Mouse (Mus musculus): Measurements from ENCODE around the gene Aida. TPM values are rescaled to one million over a fixed set of nuclear protein-coding genes. Genes with fewer than 3 reads are reported as not detected.
A peak's percentile ranks its signal among the peaks of the same experiment; 100 is the strongest.
"Not testable (repeated sequence)": the region's sequence is repeated elsewhere in the genome, so short reads cannot be mapped to it uniquely, and the experiment has no call there.

Aida gene
- total RNA-seq, 2 experiments from 2014 or later, result 40.2 to 41.6 TPM

DNA sequence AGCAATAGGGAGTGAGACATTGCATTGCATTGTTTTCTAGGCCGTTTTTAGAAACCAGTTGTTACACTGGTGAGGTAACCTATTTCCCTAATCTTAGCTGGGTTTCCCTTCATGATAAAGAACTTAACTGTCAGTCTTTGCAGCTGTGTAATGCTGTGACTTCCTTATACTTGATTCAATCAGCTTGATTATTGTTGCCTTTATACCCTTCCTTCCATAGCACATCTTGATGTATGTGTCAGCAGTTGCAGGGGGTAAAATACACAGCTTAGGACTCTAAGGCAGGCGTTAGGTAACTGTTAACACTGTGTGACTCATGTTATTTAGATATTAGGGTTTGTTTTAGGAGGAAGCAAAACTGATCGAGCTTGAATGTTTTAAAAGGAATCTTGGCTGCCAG, 24.3 kb downstream of the Aida start:
- DNase-seq, result no peak

DNA sequence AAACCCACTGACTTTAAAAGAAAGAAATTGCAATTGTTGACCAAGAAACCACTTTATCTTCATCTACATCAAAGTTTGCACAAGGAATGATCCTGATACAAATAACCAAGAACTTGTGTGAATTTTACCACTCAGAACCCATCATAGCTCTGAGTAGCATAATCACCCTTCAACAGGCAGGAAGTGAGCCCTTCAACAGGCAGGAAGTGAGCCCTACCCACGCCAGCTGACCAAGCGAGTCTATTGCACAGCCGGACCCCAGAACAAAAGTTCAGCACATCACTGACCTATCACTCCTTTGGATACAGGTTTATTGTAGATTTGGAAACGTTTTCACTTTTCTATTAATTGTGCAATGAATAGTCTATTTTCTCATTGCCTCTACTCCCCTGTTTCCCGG, 26.1 kb downstream of the Aida start:
- not testable (repeated sequence) for DNase-seq

DNA sequence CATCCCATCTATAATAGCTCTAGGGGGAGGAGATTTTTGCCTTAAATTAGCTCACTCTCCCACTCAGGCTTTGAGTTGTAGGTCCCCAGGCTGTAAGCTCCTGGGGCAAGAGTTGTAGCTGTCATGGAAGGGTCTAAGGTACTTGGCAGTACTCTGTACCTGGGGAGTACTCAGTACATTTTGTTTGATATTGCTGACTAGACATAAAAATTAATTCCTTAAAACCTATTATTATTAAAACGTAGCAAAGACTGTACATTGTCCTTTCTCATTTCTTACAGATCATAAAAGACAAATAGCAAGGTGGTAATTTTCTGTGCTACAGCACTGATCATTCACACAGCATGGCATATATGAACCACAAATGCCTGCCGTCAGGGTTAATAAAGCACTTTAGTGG, 27.5 kb downstream of the Aida start:
- no peak for DNase-seq

DNA sequence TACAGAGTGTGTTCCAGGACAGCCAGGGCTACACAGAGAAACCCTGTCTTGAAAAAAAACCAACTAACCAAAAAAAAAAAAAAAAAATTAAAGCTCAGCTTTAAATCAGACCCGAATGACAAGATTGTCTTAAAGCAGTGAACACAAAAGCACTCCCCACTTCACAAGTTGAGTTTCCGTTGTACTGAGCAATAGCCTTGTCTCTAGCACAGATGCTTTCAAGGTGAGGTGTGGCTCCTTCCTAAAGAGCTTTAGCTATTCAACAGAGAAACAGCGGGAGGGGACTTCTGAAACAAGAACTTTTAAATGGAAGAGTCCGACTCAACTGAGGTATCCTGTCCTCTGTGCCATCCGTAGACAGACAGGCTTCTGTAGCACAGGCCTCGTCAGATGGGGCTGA, 28.0 kb downstream of the Aida start:
- no peak for DNase-seq

DNA sequence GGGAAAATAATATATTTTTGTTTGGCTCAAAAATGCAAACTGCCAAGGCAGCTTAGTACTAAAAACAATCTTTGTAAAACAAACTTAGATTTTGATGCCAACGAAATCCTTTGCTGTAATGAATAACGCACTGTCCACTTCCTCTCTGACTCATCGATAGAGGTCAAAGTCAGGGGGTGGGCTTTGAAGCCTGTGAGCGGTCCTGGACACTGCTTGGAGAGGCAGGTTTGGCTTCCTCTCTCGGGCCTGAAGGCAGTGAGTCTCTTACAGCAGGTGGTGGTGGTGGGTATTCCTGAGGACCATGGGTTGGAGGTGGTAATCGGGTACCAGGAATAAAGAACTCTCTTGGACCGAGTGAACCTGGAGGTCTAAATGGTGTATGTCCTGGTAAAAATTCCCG, 30.8 kb downstream of the Aida start:
- no peak for DNase-seq

DNA sequence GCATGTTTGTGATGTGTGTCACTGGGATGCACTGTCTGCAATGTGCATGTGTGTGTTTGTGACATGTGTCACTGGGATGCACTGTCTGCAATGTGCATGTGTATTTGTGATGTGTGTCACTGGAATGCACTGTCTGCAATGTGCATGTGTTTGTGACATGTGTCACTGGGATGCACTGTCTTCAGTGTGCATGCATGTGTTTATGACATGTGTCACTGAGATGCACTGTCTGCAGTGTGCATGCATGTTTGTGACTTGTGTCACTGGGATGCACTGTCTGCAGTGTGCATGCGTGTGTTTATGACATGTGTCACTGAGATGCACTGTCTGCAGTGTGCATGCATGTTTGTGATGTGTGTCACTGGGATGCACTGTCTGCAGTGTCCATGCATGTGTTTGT, 46.5 kb downstream of the Aida start:
- not testable (repeated sequence) for DNase-seq

DNA sequence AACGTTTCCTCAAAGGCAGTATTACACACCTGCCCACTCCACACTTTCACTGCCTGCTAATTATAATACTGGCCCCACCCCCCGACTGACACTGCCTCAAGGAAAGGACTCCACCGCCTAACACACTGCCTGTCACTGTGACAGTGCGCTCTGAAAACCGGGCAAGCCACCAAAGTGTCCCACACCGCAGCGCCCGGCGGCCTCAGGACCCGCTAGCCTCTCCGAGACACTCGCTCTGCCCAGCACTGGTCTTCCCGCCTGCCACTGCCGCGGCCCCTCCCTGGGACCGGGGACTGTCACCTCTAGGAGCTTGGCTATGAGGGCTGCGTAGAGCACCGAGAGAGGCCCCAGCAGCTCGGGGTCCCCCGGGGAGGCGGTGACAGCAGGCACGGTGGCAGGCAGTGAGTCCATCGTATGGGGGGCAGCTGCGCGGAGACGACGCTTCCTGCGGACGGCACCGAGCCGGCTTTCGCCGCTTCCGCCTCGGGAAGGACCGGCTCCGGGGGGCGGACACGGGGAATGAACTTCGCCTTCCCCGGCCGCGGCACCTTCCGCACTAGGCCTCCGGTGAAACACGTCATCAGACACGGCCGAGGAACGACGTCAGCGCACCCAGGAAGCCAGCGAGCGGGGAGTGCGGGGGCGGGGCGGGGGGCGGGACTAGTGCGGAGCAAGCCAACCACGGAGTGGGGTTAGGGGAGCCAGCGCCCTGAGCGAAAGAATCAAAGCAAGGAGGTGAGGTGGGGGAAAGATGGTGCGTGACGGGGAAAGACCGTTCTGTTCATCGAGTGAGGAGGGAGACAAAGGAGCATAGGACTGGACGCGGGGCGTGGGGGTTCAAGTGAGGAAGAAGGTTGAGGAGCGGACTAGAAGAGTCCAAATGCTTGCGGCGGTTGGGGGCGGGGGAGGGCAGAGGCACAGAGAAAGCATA, 48.8 kb downstream of the Aida start:
- peak; percentile 89 for DNase-seq

DNA sequence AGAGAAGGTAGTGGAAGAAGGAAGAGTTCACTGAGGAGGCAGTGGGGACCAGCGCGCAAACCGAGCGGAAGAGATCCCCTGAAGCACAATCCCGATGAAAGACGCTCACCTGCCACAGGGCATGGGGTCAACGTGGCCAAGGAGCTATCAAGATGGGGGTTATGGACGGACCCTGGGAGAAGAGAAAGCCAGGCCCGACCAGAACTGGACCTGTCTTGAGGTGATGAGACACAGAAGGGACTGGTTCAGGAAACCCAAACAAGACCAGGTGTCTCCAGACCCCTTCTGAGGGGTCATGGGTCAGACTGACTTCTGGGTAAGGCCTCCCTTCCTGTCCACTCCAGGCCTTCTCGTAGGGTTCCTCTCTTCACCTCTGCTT, 49.4 kb downstream of the Aida start:
- DNase-seq, result no peak

DNA sequence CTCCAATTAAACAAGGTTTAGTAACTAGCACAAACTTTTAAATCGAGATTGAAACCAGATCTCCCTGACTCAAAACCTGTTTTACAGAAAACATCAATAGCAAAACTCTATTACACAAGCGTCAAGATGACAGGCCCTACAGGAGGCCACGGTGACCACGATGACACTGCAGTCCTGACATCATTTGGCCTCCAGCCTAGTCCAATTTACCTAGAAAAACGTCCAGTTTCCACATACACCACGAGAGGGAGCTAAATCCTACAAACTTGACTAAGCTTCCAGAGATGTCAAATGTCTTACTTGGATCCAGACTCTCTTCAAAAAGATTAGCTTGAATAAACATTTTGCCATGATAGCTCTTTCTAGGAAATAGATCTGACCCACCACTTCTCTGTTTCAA, 53.5 kb downstream of the Aida start:
- DNase-seq, result peak; percentile 70

DNA sequence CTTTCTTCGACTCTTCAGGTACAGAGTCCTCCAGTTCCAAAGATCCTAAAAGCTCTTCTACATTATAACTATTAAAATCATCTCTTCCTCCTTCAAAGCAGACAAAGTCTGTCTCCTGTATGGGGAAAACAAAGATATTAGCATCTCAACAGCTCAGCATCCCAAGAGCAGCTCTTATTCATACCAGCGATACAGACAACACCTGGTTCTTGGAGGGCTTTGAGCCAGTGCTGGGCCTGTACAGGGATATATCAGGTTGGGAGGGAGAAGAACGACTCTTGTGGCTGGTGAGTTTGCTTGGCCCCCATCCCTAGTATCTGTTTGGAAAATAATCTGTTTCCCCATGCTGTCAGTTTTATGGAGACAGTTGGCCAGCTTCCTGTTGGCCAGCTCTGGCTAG, 62.5 kb downstream of the Aida start:
- no peak for DNase-seq

DNA sequence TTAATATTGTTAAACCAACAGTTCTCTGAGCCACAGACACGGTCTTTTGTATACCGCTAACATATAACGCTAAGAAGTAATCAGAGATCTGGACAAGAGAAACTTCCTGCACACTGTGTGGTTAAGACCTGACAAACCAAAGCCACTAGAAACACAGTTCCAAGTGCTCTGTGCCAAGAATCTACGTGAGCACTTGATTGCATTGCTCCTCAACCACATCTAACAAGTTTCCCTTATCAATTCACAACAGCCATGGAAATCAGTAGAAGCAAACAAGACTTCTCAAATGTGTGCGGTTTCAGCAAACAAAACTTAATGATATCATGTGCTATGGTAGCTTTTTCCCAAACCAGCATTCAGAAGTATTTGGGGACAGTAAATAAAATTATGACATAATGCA, 65.9 kb downstream of the Aida start:
- no peak for DNase-seq

DNA sequence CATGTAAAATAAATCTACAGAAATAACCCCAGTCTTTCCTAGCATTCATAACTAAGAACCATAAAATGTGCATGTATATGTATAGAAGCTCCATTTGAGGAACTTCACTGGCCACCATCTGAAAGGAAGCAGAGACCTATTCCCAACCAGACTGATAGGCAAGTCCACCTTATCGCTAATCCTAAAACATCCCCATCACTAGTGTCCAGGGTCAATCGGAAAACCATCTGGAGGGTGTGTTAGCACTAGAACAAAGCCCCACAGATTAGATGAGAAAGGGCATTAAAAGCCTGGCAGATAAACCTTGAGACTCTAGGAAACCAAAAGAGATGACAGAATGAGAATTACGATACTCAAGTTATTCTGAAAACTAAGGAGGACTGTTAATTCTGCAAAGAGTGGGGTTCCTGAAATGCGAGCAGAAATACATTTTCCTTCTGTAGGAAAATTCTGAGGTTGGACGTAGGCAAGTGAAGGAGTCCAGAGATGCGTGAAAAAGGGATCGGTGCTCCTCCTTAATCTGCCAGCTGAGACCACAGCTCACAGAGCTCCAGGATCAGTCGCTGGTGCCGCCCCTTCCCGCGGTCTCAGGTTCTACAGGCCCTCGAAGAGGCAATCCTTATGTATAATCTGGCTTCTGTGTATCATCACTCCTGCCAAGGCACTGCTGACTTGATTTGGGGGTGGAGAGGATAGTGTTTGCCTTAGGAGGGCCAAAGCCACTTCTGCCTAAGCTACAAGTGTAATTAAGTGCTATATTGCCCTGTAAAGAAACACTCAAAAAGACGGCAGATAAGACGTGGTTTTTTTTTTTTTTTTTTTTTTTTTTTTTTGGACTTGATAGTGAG, 66.6 kb downstream of the Aida start:
- no peak for DNase-seq

DNA sequence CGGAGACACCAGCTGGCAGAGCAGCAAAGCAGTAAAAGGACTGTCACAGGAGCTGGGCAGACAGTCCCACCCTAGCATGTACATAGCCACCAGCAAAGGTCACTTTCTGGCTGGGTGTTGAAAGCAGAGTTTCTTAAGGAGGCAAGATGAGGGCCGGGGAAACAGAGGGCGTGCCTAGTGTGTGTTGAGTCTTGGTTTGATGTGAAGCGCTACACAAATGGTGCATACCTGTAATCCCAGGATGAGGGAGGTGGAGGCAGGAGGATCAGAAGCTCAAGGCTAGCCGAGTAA, 67.1 kb downstream of the Aida start:
- no peak for DNase-seq

DNA sequence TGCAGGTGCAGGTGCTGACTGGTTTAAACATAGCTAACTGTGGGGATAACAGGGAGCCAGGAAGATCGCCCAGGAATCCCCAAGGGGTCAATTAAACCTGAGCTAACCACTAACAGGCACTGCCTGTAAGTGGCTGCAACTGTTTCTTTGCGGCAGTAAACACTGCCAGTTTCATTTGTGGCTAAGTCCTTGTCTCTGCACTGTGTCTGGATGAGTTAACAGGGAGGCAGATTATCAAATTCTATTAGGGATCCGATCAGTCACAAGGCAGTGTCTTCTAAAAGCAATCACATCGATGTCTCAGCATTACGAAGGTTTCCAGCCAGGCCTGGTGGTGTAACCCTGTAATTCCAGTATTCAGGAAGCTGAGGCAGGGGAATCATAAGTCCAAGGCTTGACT, 70.0 kb downstream of the Aida start:
- no peak for DNase-seq

DNA sequence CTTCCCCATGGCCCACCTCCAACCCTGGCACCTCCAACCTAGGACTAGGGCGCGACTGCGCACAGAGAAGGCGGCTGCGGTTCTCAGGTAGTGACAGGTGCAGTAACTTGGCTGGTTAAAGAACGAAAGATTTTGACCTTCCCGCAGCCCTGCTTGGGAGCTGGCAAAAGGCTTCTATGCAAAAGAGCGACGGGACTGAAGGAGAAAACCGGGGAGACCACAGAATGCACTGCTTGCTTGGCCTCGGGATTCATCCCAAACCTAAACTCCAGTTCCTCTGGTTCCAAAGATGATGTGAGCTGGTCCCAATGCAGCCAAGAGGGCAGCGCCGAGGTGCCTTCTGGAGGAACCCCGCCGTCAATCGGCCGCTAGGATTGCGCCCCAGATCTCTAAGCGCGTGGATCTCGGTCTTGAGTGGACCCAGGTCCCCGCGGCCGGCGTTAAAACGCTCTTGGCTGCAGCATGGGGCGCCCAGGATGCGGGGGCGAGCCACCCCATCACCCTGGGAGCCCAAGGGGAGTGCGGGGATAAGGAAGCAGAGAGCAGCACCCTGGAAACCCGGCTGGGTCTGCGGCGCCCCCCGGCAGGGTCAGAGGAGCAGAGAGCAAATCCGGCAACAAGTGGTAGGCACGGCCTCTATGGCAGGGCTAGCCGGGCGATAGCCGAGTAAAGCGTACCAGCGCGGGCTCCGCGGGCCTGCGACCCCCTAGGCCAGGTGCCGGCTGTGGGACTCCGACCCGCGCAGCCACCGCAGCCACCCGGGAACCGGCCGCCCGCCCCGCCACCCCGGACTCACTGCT, 72.4 kb downstream of the Aida start:
- peak; percentile 16 for DNase-seq

DNA sequence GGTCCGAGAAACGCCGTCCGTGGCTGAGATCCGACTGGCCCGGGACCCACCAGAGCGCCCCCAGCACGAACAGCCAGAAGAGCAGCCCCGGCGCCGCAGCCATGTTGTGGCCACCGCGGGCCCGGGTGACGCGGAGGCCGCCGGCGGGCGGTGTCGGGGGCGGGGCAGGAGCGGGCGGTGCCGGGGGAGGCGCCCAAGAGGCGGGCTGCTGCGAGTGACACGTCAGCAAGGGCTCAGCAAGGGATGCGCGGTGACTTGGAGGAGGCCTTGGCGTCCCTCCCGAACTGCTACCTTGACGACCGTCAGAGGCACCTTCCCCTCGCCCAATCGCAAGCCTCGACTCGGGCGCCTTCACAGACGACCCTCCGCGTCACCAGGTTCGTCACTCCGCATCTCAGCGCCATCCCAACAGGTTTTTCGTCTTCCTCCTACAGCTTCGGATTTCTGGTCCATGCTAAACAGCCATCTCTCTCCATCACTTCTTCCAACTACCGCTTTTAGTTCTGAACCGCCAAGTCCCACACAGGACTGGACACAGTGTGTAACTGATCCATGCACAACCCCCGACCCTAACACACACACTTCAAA, 73.1 kb downstream of the Aida start, which contains the start of gene Mia3:
Mia3 (minus strand) TSS at position 127 of the 588 bp plus-strand sequence.
- peak; percentile 95 for DNase-seq

DNA sequence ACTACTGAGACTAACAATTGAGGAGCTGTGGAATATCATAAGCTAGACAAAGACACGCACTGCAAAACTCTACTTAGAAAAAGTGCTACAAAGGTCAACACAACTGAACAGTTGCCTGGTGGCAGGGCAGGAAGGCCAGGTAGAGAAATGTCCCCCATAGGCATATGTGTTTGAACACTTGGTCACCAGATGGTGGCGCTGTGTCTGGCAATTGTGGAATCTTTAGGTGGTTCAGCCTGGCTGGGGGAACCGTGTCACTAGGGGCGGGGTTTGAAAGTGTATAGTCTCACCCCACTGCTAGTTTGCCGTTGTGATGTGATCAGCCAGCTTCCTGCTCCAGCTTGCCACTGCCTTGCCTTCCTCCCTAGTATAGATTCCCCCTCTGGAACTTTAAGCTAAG, 78.3 kb downstream of the Aida start:
- DNase-seq, result no peak

Other genes starting within 250 kb of the Aida start
- gene Disp1, start 75.1 kb upstream of the Aida start, total RNA-seq (2021), result 10 to 100 TPM; 10.6 to 11.7 TPM
- 10 to 100 TPM; 43.8 to 51.6 TPM for gene Brox, start 679 bp downstream of the Aida start, total RNA-seq (2021)
- gene Mia3, start 73.0 kb downstream of the Aida start, total RNA-seq (2021), result 100 to 1,000 TPM; 108 to 113 TPM
- gene Taf1a, start 92.4 kb downstream of the Aida start, total RNA-seq (2021), result 1 to 10 TPM; 8.4 to 9.6 TPM
- gene Hhipl2, start 121.6 kb downstream of the Aida start, total RNA-seq (2021), result not detected

Data from heart, postnatal 4 days (tissue).